Mouse (Mus musculus) lung, postnatal 0 days (tissue): ENCODE measurements around the gene Zfp575. TPM values are rescaled to one million over a fixed set of nuclear protein-coding genes. Genes with fewer than 3 reads are reported as not detected.
A peak's percentile ranks its signal among the peaks of the same experiment; 100 is the strongest.

Experiments used
- ATAC-seq: fragments of 200-750 bp; cut with Nextera tagmentation; 2 replicates; pipeline ENCODE4 v1.8.0; 2017; ENCODE audit warnings: moderate library complexity
- DNase-seq: peaks from one replicate; pipeline ENCODE4 v3.0.0-alpha.2; 2016; ENCODE audit warnings: low spot score
- H3K27ac ChIP-seq: fragments of 300-500 bp; sonication (generic); 2 replicates; pipeline ENCODE4 v1.5.1; 2014; ENCODE audit warnings: antibody characterized with exemption, mild to moderate bottlenecking, low read length, mixed read lengths
- H3K27me3 ChIP-seq: fragments of 300-500 bp; sonication (generic); replicated peaks from 2 replicates; pipeline ENCODE4 v1.6.1; 2014; ENCODE audit warnings: low read length, mixed read lengths; ENCODE audit not compliant: insufficient read depth
- H3K36me3 ChIP-seq: fragments of 300-500 bp; sonication (generic); 2 replicates; pipeline ENCODE4 v1.6.1; 2014; ENCODE audit warnings: low read length, mixed read lengths; ENCODE audit not compliant: insufficient read depth
- H3K4me1 ChIP-seq: fragments of 300-500 bp; sonication (generic); 2 replicates; pipeline ENCODE4 v1.6.1; 2014; ENCODE audit warnings: antibody characterized with exemption, low read depth, low read length, mixed read lengths; ENCODE audit not compliant: insufficient read depth
- H3K4me2 ChIP-seq: fragments of 300-500 bp; sonication (generic); replicated peaks from 2 replicates; pipeline ENCODE4 v1.6.1; 2014; ENCODE audit warnings: low read depth, mild to moderate bottlenecking, low read length, moderate library complexity, mixed read lengths
- H3K4me3 ChIP-seq: fragments of 300-500 bp; sonication (generic); 2 replicates; pipeline ENCODE4 v1.5.1; 2014; ENCODE audit warnings: low read depth, low read length
- H3K9ac ChIP-seq: fragments of 300-500 bp; sonication (generic); replicated peaks from 2 replicates; pipeline ENCODE4 v1.6.1; 2014; ENCODE audit warnings: low read depth, mild to moderate bottlenecking
- H3K9me3 ChIP-seq: fragments of 300-500 bp; sonication (generic); 2 replicates; pipeline ENCODE4 v1.6.1; 2016; ENCODE audit warnings: low read length, mixed read lengths
- CTCF ChIP-seq: IDR thresholded peaks from 2 replicates; pipeline ENCODE4 v1.5.1; 2016; ENCODE audit warnings: antibody characterized with exemption, mild to moderate bottlenecking
- EP300 ChIP-seq: IDR thresholded peaks from 2 replicates; pipeline ENCODE4 v1.6.1; 2016; ENCODE audit warnings: antibody characterized with exemption, mild to moderate bottlenecking, control low read depth
- WGBS: fragments of 180-500 bp; shearing (Covaris S2); extraction: QIAGEN DNeasy Blood & Tissue Kit; methylation state at CpG from one replicate; pipeline ENCODE4 v1.1.7; 2014; 5-methylcytosine and 5-hydroxymethylcytosine counted together
- polyA plus RNA-seq: library from polyadenylated mRNA; unstranded; fragments of >200 nt; fragmentation: Nextera tagmentation; extraction: Ambion mirVana; gene quantifications from 2 replicates; pipeline ENCODE4 v1.2.1, GENCODE M21; 2015

The Zfp575 gene
- polyA plus RNA-seq, 1 experiment from 2014 or later: 1.5 TPM

GRCm38 (mm10) chr7:24571071-24571470 lies 16.4 kb downstream of the Zfp575 start:
- 72% methylated on average over 4 of the region's 4 CpGs for WGBS
- Histone ChIP-seq H3K4me3 (no peak overlapping the region), H3K27me3 (no peaks in the 10 kb centered on the region), H3K9ac (no peak overlapping the region), H3K36me3 (peaks cover 18% of the 10 kb centered on the region), H3K4me2 (no peak overlapping the region), H3K9me3 (no peaks in the 10 kb centered on the region), H3K27ac (no peak overlapping the region), H3K4me1 (no peaks in the 10 kb centered on the region)
- no peak for ATAC-seq
- DNase-seq: no peak
- TF ChIP-seq EP300 (no peak), CTCF (no peak)

GRCm38 (mm10) chr7:24568512-24568911 lies 18.9 kb downstream of the Zfp575 start:
- 85% methylated on average over 4 of the region's 4 CpGs for WGBS
- H3K36me3 ChIP-seq: peaks cover 22% of the 10 kb centered on the region
- no peak for ATAC-seq

GRCm38 (mm10) chr7:24566206-24566605 lies 21.2 kb downstream of the Zfp575 start:
- H3K36me3 ChIP-seq: peaks cover 23% of the 10 kb centered on the region
- WGBS: 90% methylated on average over 9 of the region's 9 CpGs
- no peak for TF ChIP-seq EP300
- TF ChIP-seq CTCF: no peak

More at GRCm38 (mm10) chr7:24568512-24568911, 18.9 kb downstream of the Zfp575 start:
- H3K27me3 ChIP-seq: no peaks in the 10 kb centered on the region
- no peak overlapping the region for H3K9ac ChIP-seq
- H3K27ac ChIP-seq: no peak overlapping the region
- H3K4me1 ChIP-seq: no peaks in the 10 kb centered on the region
- H3K4me3 ChIP-seq: no peak overlapping the region
- TF ChIP-seq EP300 (no peak), CTCF (no peak)
- DNase-seq: no peak
- no peaks in the 10 kb centered on the region for H3K9me3 ChIP-seq
- H3K4me2 ChIP-seq: no peak overlapping the region

GRCm38 (mm10) chr7:24565627-24566026 lies 21.8 kb downstream of the Zfp575 start:
- no peaks in the 10 kb centered on the region for H3K4me1 ChIP-seq
- H3K36me3 ChIP-seq: peaks cover 23% of the 10 kb centered on the region
- no peaks in the 10 kb centered on the region for H3K27me3 ChIP-seq
- H3K9me3 ChIP-seq: no peaks in the 10 kb centered on the region
- TF ChIP-seq CTCF (no peak), EP300 (no peak)
- DNase-seq: no peak
- H3K27ac ChIP-seq: no peak overlapping the region
- no peak overlapping the region for H3K4me3 ChIP-seq
- H3K4me2 ChIP-seq: no peak overlapping the region
- ATAC-seq: no peak
- no peak overlapping the region for H3K9ac ChIP-seq
- 93% methylated on average over 11 of the region's 11 CpGs for WGBS

More at GRCm38 (mm10) chr7:24566206-24566605, 21.2 kb downstream of the Zfp575 start:
- Histone ChIP-seq H3K27ac (no peak overlapping the region), H3K4me1 (no peaks in the 10 kb centered on the region), H3K9me3 (no peaks in the 10 kb centered on the region), H3K4me3 (no peak overlapping the region), H3K4me2 (no peak overlapping the region), H3K27me3 (no peaks in the 10 kb centered on the region), H3K9ac (no peak overlapping the region)
- no peak for ATAC-seq
- no peak for DNase-seq

- Histone ChIP-seq H3K4me1 (no peaks in the 10 kb centered on the region), H3K9me3 (no peaks in the 10 kb centered on the region), H3K27me3 (no peaks in the 10 kb centered on the region), H3K4me3 (no peak overlapping the region), H3K27ac (no peak overlapping the region), H3K36me3 (peaks cover 19% of the 10 kb centered on the region), H3K4me2 (no peak overlapping the region), H3K9ac (no peak overlapping the region)
- DNase-seq (peak; percentile 61), ATAC-seq (peak; percentile 67)
- 61% methylated on average over 6 of the region's 6 CpGs for WGBS
- TF ChIP-seq CTCF (peak; percentile 88), EP300 (no peak)
Observed at GRCm38 (mm10) chr7:24564607-24565265, 22.7 kb downstream of the Zfp575 start.

GRCm38 (mm10) chr7:24563837-24564206 lies 23.6 kb downstream of the Zfp575 start:
- Histone ChIP-seq H3K27ac (no peak overlapping the region), H3K4me1 (no peaks in the 10 kb centered on the region), H3K27me3 (no peaks in the 10 kb centered on the region), H3K9me3 (no peaks in the 10 kb centered on the region), H3K9ac (no peak overlapping the region), H3K4me2 (no peak overlapping the region), H3K36me3 (peaks cover 19% of the 10 kb centered on the region), H3K4me3 (no peak overlapping the region)
- no peak for TF ChIP-seq CTCF
- TF ChIP-seq EP300: no peak
- ATAC-seq: no peak
- DNase-seq: no peak
- WGBS: 78% methylated on average over 4 of the region's 4 CpGs
